Mouse (Mus musculus) left cerebral cortex, adult 11 months (tissue): ENCODE data around the gene Ank.

Experiments used
- DNase-seq: peaks from one replicate; pipeline ENCODE4 v3.0.0; 2022; ENCODE audit warnings: low spot score

Ank gene

DNA sequence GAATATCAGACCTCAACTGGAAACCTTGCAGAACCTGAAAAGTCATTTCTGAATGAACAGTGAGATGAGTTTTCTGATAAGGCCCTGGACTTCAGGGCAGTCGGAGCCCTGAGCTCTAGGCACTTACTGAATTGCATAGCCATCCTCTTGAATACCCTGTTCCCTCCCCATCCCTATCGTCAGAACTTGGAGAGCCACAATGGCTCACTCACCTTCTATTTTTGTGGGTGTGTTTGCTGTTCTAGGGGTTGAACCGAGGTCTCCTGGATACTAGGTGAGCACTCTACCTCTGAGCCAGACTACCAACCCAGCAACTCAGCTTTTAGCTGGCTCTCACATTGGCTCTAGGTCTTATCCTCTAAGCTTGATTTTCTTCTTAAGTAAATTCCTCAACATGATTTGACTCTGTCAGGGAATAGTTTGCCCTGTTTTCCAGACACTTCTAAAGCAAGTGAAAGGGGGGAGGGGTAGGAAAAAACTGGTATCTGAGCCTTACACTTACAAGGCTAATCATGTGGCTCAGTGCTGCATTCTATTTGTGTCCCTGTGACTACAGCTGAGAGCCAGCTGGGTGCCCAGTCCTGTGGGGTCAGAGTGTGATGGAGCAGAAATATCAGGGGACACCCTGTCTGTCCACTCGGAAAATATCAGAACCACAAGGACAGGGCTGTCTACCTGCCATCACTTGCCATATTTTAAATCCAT, 71.2 kb downstream of the Ank start:
- DNase-seq = no peak

DNA sequence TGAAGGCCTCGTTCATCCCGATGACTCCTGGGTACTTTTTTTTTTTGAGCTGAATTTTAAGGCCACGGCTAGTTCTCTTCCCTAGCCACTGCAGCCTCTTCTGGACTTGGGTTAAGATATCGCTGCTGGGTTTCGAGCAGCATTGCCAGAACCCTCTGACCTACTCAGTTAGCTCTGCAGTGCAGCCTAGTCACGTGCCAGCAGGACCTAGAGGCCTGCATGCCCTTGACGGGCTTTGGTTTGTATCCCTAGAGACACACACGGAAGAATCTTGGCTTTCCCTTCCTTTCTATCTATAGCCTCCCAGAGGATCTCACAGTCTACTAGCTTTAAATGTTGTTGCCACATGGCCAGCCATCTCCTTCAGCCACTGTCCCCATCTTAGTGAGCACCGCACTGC, 73.3 kb downstream of the Ank start:
- no peak for DNase-seq

DNA sequence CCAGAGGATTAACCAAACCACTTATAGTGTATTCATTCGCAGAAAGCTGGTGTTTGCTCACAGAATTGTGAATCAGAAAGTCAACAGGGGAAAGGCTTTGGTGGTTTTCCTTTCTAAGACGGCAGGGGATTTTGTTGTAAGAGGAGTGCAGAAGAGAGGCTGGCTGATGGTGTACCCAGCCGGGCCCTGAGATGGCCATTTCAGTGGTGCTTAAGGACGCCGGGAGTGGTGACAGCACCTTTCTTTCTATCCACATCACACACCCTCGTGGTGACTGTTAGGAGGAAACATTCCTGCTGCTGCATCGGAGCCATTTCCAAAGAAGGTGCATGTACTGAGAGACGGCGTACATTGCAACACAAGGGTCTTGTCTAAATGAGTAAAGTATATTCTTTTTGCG, 78.7 kb downstream of the Ank start:
- no peak for DNase-seq

DNA sequence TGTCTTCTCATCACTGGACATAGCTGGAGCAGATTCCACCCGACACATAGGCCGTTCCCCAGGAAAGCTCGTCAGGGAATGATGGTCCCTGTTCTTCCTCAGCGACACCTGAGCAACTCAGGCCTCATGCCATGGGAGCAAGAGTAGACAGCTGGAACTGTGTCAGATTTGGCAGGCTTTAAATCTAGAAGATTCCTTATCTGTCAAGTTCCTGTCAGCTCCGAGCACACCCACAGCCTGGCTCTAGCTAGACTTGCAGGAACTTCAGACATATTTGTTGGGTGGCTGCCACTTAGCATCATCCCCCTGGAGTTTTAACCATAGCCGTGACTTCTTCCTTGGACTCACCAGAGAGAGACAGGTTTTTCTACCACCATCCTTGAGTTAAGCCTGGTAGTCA, 81.6 kb downstream of the Ank start:
- no peak for DNase-seq

DNA sequence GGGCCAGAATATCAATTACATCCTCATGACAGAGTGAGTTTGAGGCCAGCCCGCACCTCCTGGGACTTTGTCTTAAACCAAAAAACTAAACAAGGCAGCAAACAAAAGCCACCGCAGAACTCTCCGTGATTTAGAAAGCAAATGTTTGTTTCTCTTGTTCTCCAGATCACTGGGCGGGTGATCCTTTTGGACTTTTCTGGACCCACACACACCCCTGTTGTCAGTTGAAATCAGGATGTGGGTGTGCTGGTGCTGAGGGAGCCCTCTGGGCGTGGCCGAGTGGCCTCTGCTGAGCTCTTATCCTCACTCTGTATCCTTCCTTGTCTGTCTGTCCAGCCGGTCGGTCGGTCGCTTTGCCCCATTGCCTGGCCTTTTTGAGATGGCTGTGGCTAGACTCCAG, 82.6 kb downstream of the Ank start:
- DNase-seq = no peak

DNA sequence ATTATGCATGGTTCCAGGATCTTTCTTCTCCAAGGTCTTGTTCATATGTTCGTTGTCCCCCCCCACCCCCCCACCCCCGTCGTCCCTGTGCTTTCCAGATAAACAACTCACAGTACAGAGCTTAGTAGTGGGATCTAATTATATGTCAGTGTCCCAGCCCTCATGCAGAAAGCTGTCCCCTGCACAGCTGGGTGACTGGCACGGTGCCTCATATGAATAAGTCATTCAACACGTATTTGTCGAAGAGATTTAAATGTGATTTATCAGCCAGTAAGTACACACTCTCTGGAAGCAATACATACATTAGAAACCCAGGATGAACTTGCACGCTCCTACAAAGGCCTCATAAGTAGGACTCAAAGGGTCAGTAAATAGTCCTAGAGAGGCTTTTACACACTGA, 83.4 kb downstream of the Ank start:
- no peak for DNase-seq

DNA sequence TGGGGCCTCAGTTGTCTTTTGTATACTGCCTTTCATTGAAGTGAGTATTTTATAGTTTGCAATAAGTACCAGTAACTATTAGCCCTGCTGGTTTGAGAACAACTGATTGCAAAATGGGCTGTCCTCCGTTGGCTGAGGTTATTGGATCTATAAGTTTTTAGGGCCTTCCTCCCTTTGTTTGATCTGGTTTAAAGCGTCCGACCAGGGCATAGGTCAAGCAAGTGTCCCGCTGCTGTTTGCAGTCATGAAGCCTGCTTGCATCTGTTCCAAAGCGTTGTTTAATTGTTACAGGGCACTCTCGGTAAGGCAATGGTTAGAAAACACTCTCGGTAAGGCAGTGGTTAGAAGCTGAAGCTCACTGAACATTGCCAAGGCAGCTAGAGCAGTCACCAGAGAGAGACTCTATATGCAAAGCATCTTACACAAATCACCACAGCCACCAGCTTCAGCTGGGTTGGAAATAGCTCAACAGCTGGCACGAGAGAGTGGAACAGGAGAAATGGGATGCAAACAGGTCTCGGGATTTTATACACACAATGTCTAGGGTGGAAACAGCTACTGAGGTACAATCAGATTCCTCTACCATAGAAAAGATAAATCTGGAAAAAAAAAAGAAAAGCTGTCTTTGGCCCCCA, 84.0 kb downstream of the Ank start:
- DNase-seq = no peak

DNA sequence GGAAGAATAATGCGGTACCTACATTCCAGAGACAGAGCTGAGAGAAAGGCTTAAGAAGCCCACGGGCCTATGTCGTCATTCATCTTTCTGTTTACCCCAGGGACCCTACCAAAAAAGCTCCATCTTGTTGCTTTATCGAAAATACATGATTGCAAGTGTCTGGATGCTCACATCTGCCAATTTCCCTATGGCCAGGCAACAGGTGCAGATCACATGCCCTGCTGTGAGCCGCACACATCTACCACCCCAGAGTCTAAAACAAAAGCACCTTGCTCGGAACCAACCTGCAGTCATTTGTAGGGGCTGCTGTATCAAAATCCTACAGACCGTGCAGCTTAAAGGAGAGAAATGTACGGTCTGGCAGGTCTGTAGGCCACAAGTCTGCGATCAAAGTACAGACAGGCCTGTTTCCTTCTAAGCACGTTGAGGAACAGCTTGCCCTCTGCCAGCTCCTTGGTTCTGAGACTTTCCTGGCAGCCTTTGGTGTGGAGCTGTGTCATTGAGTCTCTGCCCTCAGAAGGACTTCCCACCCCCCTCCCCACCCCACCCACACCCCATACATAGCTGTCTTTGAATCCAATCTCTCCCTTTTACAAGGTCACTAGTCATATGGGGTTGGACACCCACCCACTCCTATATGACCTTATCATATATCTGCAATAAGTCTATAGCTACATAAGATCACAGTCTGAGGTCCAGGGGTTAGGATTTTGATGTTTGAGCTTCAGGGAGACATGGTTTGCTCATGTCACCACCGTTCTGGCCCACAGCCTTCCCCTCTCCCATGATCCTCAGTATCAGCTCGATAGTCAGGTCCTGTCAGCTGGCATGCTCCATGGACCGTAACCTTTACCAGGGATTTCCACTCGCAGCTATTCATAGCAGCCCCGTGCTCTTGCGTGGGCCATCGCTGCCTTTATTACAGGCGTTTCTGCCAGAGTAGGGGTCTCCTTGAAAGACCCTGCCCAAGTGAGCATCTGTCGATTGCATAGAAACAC, 84.9 kb downstream of the Ank start:
- DNase-seq = no peak

DNA sequence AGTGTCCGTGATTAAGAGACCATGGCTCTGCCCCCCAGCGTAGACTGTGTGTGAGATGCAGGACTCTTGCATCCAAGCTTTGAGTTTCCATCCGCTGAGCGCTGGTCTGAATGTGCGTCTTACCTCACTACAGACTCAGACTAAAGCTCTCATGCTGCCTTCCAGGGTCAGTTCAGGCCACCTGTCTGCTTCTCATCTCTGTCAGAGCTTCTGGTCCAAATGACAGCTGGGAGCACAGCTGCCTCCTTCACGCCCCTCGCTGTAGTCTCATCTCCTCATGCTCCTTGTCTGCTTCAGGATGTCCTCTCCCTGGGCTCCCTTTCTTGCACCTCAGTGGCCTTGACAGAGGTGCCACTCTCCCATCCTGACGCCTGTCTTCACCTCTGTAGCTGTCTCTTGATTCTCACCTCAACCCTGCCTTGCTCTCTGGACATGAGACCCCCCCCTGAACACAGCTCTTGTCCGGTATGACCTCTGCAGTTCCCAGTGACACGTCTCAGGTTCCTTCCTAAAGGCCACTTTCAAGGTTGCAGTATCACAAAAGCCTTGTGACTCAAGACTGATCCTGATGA, 85.7 kb downstream of the Ank start:
- no peak for DNase-seq

DNA sequence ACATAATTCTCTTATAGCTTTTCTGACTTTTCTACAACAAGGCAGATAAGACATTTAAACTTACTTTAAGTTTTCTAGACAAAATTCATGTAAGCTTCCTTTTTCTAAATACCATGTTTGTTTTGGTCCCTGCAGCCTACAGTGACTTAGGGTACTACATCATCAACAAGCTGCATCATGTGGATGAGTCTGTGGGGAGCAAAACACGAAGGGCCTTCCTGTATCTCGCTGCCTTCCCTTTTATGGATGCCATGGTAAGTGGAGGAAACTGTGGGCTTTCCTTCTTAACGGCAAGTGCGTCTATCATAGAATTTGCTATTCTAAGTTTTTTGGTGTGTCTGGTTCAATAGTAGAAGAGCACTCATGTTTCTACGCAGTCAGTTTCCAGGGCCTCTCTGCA, 87.1 kb downstream of the Ank start:
- no peak for DNase-seq

DNA sequence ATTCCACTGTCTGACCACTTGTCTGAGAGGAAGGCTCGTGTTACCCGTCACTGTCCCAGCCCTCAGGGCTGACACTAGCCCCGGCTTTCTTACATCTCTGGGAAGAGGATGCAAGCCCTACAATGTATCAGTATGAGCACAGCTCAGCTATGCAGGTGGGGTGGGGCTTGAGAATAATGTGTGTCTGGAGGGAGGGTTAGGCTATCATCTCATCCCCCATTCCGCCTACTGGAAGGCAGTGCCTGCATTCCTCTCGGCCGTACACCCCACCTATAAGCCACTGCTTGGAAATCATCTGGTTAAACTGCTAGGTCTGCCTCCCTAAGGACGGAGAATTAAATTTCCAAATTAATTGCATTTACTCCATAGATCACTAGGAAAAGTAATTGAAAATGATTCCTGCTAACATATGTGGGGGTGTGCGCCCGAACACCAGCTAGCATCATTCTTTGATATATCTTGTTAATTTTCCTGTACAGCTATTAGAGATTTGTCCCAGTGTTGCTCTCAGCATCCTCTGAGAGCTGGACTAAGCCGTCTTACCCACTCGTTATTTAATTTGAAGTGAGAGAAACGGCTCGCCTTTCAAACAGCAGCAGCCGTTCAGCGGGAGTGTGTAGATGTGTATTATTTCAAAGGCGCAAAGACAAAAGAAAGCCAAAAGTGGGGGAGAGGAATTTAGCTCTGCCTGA, 92.1 kb downstream of the Ank start:
- no peak for DNase-seq

DNA sequence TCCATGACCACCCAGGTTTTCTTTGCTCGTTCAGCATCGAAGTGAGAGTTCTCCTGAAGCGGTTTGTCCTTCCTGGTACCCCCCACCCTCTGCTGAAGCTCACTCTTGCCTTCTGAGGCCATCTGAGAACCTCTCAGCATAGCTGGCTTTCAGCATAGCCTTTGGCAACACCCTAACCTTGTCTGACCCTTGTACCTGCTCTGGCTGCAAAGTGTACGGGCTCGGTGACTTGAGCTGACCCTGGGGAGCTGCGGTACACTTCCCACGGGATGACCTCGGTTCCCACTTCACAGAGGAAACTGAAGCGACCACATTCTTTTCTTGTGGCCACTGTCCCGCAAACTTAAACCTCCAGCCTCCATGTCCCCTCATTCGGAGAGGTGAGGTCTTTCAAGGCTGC, 93.8 kb downstream of the Ank start:
- no peak for DNase-seq

DNA sequence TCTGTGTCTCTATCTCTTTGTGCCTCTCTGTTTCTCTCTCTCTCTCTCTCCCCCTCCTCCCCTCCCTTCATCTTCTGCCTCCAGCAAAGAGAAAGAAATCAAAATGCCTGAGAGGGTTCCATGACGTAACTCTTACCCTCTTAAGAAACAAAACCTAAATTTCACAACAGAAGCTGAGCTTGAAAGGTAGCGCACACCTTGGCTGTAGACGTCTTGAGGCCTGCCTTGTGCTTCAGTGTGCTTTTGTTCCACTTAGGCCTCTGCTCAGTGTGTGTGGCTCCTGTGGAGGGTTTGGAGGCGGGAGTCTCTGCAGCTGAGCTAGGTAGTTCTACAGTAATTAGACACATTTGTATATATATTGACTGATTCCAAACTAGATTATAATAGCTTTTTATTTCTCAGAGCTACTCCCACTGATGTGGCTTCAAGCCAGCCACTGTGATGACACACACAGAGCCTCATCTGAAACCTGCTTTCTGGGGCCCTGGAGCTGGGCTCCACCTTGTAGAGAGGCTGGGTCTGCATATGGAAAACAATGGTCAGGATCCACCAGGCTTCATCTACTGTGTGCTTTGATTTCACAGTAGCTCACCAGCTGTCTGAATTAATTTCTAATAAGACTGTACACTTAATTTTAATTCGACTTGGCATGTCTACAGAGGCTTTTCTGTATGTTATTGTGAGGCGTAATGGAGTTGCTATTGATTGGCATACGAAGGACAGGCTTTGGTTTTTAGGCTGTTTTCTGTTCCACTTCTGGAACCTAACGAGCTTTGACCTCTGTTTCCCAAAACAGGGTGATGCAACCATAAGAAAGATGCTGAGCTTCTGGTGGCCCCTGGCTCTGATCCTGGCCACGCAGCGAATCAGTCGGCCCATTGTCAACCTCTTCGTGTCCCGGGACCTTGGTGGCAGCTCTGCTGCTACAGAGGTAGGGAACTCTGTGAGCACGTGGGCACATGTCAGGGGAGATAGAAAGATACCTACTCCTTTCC, 97.9 kb downstream of the Ank start:
- no peak for DNase-seq

DNA sequence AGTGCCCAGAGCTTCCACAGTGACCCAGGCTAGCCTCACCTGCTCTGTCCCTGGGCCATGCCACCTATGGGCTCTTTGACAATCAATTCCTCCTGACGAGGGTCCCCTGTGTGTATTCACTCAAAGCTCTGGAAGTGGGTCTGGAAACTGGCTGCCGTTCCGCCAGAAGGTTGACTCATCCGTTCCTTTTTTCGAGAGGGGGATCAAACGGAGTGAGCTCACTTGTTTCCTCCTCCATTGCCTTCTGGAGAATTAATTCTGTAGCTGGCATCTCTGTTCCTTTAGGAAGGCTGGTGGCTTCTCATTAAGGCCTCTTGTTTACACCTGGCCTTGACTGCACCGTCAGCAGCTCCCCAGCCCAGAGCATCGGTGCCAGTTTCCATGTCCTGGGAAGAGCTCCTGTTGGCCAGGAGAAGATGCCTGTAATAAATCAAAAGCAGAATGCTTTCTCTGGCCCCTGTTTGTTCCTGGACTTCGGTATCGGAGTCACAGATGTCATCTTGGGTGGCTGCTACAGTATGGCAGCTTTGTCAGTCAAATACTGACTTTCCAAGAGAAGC, 99.2 kb downstream of the Ank start:
- no peak for DNase-seq

DNA sequence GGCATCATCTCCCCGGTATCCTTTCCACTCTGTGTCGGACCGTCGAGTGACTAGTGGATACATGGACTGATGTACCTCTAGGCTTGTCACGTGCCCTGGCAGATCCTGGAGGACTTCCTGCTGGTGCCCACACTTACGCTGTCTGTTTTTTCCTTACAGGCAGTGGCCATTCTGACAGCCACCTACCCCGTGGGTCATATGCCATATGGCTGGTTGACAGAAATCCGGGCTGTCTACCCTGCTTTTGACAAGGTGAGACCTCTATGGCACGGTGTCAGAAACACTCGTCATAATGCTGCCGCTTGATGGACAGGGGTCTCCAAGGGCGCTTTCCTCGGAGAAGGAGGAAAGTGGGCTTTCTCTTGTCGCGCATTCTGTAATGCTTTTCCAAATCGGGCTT, 100.9 kb downstream of the Ank start:
- DNase-seq = no peak

DNA sequence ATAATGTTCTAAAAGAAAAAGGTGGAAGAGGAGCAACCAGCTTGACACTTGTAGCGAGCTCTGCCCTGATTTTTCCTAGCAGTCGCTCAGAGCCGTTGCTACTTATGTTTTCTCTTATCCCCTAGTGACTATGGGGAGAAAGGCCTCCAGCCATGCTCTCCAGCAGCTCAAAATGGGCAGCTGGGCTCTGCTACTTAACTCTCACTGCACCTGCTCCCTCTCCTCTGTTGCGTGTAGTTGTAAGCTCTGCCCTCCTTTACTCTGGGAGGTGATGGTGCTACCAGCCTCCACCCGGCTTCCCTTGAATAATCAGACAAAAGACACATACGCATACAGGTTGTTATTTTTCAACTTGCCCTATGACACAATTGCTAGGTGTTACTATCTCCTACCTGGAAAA, 101.9 kb downstream of the Ank start:
- no peak for DNase-seq

DNA sequence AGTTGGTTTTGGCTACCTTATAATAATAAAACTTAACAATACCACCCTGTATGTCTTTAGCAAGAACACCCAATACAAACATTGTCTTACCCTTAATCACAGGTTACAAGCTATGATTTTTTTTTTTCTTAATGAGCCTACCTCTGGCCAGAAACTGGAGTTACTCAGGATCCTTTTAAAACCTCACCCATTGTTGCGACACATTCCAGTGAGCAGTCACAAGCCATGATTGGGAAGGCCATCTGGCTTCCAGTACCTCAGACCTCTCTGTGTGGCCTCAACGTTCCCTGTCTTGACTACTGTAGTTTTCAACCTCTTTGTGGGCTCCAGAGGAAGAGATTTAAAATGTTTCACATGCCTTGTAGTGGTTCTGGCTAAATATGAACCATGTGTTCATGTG, 103.4 kb downstream of the Ank start:
- DNase-seq = no peak

DNA sequence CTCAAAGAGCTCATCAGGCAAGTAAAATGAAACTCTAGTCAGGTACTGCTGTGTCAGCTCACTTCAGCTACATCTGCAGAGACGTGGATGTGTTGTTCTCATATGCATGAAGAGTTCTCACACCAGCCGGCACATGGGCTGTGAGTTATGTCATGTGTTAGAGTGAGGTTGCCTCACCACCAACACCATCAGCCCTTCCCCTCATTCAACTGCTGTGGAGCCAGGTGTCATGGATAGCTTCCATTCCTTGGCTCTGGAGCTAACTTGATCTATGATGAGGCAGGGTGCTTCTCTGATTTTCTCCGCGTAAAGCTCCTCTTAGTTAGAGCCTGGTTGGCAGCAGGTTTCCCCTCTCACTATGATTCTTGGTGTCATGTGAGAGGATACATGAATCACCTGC, 103.9 kb downstream of the Ank start:
- DNase-seq = no peak

DNA sequence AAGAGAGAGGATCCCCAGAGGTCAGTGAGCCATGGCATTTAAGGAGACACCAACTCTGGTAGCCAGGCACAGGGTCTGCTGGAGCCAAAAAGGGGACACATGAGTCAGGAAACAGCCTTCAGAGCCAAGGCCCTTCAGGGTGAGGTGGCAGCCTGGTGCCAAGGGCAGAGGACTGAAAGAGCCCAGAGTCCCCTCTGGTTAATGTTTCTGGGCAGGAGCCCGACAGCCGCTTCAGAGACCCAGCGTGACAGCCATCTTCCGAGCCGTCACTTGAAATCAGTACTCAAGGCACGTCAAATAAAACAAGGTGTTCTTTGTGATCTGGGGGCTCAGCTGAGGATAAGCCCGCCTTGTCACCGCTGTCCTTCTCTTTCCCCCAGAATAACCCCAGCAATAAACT, 104.7 kb downstream of the Ank start:
- no peak for DNase-seq

DNA sequence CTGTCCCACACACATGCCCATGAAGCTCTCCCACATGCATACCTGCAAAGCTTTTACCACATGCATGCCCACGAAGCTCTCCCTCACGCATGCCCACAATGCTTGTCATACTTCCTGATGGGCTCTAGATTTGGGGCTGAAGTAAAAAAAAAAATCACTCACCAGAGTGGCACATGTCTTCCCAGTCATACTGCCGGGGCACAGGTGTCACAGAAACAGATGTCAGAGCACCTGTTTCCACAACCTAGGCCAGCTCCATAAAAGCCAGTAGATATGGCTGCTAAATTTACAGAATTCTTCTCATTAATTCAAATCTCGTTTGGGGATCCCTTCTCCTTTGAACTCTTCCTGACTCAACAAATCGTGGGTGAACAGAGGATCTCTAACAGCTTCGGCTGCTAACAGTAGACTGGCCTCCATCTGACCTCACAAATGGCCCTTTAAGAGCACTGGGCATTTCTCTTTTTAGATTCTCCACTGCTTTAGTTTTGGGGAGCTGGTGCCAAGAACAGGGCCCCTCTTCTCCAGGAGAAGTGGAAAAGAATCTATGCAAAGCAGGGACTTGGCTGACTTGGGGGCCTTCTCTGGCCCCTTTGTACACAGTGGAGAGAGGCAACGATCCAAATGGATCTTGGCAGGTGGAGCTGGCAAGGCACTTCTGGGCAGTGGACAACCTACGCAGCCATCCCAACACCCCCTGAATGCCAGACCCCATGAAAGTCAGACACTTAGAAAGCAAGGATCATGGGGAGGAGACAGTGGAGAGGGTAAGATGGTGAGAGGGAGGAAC, 108.7 kb downstream of the Ank start:
- no peak for DNase-seq
